Comparison of ENCODE assay signal across 16 mouse cellular contexts in genomic region chr4:77317060-77317680, GRCm38 (mm10).
DNase-seq lines count a peak whose midpoint lies in the region; ATAC-seq lines count a peak whose summit lies in the region.
"Had no signal": no experiment of that assay in that cellular context is flagged by ENCODE, and none has a peak within 500 bp of the region (broad histone marks: within the 10 kb centered on the region; RNA-seq: fewer than 3 reads in every experiment).

No protein-coding gene starts in this region.

- no peak overlapping the region for H3K27ac ChIP-seq in neural tube, embryonic 11.5 days (ENCODE audit: low read depth, low read length)
- H3K27ac ChIP-seq in hindbrain, embryonic 13.5 days: peak overlapping the region; percentile 5; the same call in 1 of the 2 replicates
- H3K27ac ChIP-seq in midbrain, embryonic 15.5 days: peak overlapping the region; percentile 42; the same call in 1 of the 2 replicates

- no peak overlapping the region for H3K4me2 ChIP-seq in neural tube, embryonic 11.5 days (ENCODE audit: low read depth)
- H3K4me2 ChIP-seq in hindbrain, embryonic 13.5 days: 0 out of 2 replicates have a peak overlapping the region, but pooled peaks have one; percentile 19
- H3K4me2 ChIP-seq in midbrain, embryonic 15.5 days: peak overlapping the region; percentile 6; the same call in 1 of the 2 replicates
- H3K4me2 ChIP-seq: liver, embryonic 11.5 days; lung, embryonic 14.5 days had no signal

- WGBS in neural tube, embryonic 11.5 days: 59% methylated on average over 10 of the region's 10 CpGs
- WGBS in hindbrain, embryonic 13.5 days: 25% methylated on average over 10 of the region's 10 CpGs
- 26% methylated on average over 10 of the region's 10 CpGs for WGBS in midbrain, embryonic 15.5 days

- no peak overlapping the region for H3K9ac ChIP-seq in neural tube, embryonic 11.5 days (ENCODE audit: low read length)
- no peak overlapping the region for H3K9ac ChIP-seq in hindbrain, embryonic 13.5 days
- H3K9ac ChIP-seq in midbrain, embryonic 15.5 days: no peak overlapping the region
- H3K9ac ChIP-seq: lung, embryonic 14.5 days had no signal

- H3K36me3 ChIP-seq in neural tube, embryonic 11.5 days (ENCODE audit: control insufficient read depth, insufficient read depth, low read length): no peaks in the 10 kb centered on the region
- no peaks in the 10 kb centered on the region for H3K36me3 ChIP-seq in hindbrain, embryonic 13.5 days
- no peaks in the 10 kb centered on the region for H3K36me3 ChIP-seq in midbrain, embryonic 15.5 days (replicated peaks)
- H3K36me3 ChIP-seq: G1E had no signal

- no peaks in the 10 kb centered on the region for H3K27me3 ChIP-seq in neural tube, embryonic 11.5 days (ENCODE audit: control insufficient read depth, insufficient read depth, low read length)
- H3K27me3 ChIP-seq in hindbrain, embryonic 13.5 days: no peaks in the 10 kb centered on the region
- H3K27me3 ChIP-seq in midbrain, embryonic 15.5 days (replicated peaks): no peaks in the 10 kb centered on the region

- peak; percentile 9 for DNase-seq in neural tube, embryonic 11.5 days (ENCODE audit: low spot score)
- no peak for DNase-seq in neural tube, embryonic 10.5 days (ENCODE audit: extremely low spot score, low spot score)
- no peak for DNase-seq in heart, adult 18-20 months
- no peak for DNase-seq in c-Kit-positive CD71-positive TER-119-positive erythroid progenitor cells, embryonic 14.5 days (ENCODE audit: low spot score)
- DNase-seq in kidney, adult 8-10 months: no peak
- DNase-seq: adrenal gland, adult 8-10 months; gastrocnemius, postnatal 10 days; heart, postnatal 10 days; kidney, postnatal 14 days; lung, embryonic 14.5 days; thymus, adult 2 months had no signal

- H3K9me3 ChIP-seq in neural tube, embryonic 11.5 days (ENCODE audit: control insufficient read depth, low read length): no peaks in the 10 kb centered on the region
- no peaks in the 10 kb centered on the region for H3K9me3 ChIP-seq in hindbrain, embryonic 13.5 days
- no peaks in the 10 kb centered on the region for H3K9me3 ChIP-seq in midbrain, embryonic 15.5 days
- H3K9me3 ChIP-seq: G1E had no signal

- no peaks in the 10 kb centered on the region for H3K4me1 ChIP-seq in neural tube, embryonic 11.5 days (ENCODE audit: control insufficient read depth, insufficient read depth, low read length)
- H3K4me1 ChIP-seq in hindbrain, embryonic 13.5 days (replicated peaks): peaks cover 10% of the 10 kb centered on the region
- peaks cover 9% of the 10 kb centered on the region; the same call in 1 of the 2 replicates for H3K4me1 ChIP-seq in midbrain, embryonic 15.5 days

- no peak overlapping the region for H3K4me3 ChIP-seq in neural tube, embryonic 11.5 days (ENCODE audit: low read depth, low read length)
- no peak overlapping the region for H3K4me3 ChIP-seq in hindbrain, embryonic 13.5 days
- H3K4me3 ChIP-seq in midbrain, embryonic 15.5 days: no peak overlapping the region

- ATAC-seq in neural tube, embryonic 11.5 days (ENCODE audit: insufficient read depth, low FRiP score, low TSS enrichment): no peak
- peak; percentile 60; the same call in 1 of the 2 replicates for ATAC-seq in hindbrain, embryonic 13.5 days (ENCODE audit: low FRiP score)
- peak; percentile 73 for ATAC-seq in midbrain, embryonic 15.5 days (replicated peaks)
- ATAC-seq: intestine, embryonic 16.5 days had no signal
